Mouse (Mus musculus): ENCODE measurements at regions not wholly inside any gene's neighbourhood (a gene's known extent, or its start where the extent isn't known, plus 50 kb on each side); places are given as distances from the start of the nearest gene placed in this dataset.

GRCm38 (mm10) chr10:14216191-14216992 is 250.5 kb downstream of the Hivep2 start:
- DNase-seq, result no peak

GRCm38 (mm10) chr10:14215512-14215911 is 249.6 kb downstream of the Hivep2 start:
- no peak for DNase-seq

GRCm38 (mm10) chr10:14213536-14213935 is 247.7 kb downstream of the Hivep2 start:
- no peak for DNase-seq

GRCm38 (mm10) chr10:14211926-14212325 is 246.1 kb downstream of the Hivep2 start:
- no peak for DNase-seq

GRCm38 (mm10) chr10:14211481-14211880 is 245.6 kb downstream of the Hivep2 start:
- DNase-seq, result no peak

DNA sequence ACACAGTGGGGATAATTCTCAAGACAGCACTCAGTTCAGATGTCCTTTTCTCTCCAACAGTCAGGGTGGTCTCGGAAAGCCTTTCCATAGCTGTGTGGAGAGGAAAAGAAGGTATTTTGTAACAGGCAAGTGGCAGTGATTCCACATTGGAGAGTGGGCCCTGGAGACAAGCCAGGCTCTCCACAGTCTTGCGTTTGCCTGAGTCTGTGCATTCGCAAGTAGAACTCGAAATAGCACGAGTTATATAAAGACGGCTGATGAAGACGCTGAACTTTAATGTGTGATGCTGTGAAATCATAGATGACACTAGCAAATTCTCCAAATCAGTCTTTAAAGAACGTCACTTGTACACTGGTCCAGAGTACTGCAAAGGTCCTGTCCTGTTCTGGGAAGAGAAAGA is 244.6 kb downstream of the Hivep2 start:
- no peak for DNase-seq

DNA sequence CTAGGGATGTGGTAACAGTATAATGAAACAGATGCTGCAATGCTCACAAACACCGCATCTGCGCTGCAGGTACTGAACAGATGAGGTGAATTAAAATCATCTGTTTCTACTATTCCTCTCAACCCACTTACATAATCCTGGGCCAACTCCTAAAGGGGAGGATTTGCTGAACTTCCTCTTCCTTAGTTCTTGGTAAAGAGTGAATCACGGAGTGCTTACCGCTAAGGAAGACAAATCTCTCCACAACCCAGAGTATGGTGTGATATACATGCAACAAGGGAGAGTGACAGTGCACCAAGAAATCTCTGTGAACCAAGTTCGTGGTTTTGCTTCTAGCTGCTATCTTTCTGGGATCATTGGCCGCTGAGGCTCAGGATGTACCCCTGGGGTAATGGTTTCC is 244.2 kb downstream of the Hivep2 start:
- DNase-seq, result no peak

DNA sequence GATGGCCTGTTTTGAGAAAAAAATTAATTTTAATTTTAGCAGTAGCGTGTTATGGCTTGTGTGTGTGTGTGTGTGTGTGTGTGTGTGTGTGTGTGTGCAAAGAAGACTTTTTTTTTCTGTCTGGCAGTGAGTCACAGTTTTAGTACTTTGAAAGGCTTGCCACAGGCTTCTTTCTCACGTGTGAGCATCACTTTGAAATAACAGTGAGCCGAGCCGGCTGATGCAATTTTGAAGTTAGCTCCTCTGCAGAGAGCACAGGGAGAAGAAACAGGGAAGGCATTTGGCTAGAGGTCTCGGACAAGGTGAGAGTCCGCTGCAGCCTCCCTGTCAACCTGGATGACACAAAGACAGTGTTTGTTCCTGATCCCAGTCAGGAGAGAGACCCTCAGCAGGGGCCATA is 242.3 kb downstream of the Hivep2 start:
- no peak for DNase-seq

DNA sequence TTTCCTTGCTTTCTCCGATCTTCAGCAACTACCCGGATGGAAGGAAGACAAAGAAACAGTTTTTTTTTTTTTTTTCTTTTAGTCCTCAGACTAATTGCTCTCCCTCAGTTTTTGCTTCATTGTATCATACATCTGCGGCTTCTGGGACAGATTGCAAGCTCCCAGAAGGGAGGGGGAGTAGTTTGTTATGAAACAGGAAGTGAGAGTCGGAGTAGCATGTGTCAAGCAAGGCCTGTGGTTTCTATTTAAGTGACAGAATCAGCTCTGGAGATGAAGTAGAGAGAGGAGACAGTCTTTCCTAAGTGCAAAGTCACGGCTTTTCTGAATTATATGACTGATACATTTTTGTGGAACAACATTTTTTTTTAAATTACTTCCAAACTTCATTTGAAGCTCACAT is 241.7 kb downstream of the Hivep2 start:
- DNase-seq, result no peak

DNA sequence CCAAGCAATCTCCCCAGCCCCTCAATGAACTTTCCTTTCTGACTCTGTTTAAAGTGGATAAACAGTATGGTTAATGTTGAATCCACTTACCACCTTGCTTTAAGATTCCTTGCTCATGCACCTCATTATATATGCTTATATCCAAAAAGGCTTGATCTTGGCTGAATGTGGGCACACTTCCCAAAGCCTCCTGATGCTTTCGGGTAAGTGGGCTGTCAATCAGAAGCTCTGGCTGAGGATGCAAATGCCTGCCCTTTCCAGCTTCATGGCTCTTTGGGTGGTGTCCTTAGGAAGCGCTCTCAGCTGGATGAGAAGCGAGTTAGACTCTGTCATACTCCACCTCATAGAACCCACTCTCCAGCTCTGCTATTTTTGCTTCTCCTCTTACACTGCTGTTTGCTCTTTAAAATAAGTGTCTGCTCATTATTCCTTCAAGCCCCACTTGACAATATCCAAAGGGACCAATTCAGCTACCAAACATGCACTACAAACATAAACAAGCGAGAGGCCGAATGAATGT is 241.2 kb downstream of the Hivep2 start:
- DNase-seq, result no peak
